Mouse (Mus musculus) bone marrow, adult 2 months (tissue): ENCODE results near the gene Fbxo10. TPM values are rescaled to one million over a fixed set of nuclear protein-coding genes. Genes with fewer than 3 reads are reported as not detected.

ENCODE experiments used
- H3K27ac ChIP-seq: fragments of 200-500 bp; 2 replicates; pipeline ENCODE4 v1.5.1; 2012; ENCODE audit warnings: low read depth, mild to moderate bottlenecking, control low read depth, inconsistent platforms, low read length; ENCODE audit not compliant: control insufficient read depth, poor library complexity, insufficient read depth
- H3K4me1 ChIP-seq: fragments of 200-500 bp; 2 replicates; pipeline ENCODE4 v1.6.1; 2011; ENCODE audit warnings: low read length; ENCODE audit not compliant: control insufficient read depth, insufficient read depth
- H3K4me3 ChIP-seq: fragments of 200-500 bp; replicated peaks from 2 replicates; pipeline ENCODE3; 2011; ENCODE audit warnings: mild to moderate bottlenecking, low read depth, low read length, control low read depth; ENCODE audit not compliant: control insufficient read depth
- CTCF ChIP-seq: fragments of 200-500 bp; IDR thresholded peaks from 2 replicates; pipeline ENCODE4 v1.5.1; 2011; ENCODE audit warnings: low read length, control low read depth; ENCODE audit not compliant: control insufficient read depth, insufficient read depth
- POLR2A ChIP-seq: fragments of 200-500 bp; IDR thresholded peaks from 2 replicates; pipeline ENCODE4 v1.6.1; 2011; ENCODE audit warnings: low read depth, mild to moderate bottlenecking, control low read depth, low read length, borderline replicate concordance; ENCODE audit not compliant: control insufficient read depth
- WGBS: fragments of 180-500 bp; shearing (Covaris S2); methylation state at CpG from one replicate; pipeline ENCODE4 v1.1.7; 2018; 5-methylcytosine and 5-hydroxymethylcytosine counted together
- polyA plus RNA-seq: library from polyadenylated mRNA; stranded (reverse); fragments of >200 nt; gene quantifications from 2 replicates; pipeline ENCODE4 v1.2.4, GENCODE M21; 2011; ENCODE audit warnings: low replicate concordance; ENCODE audit not compliant: missing spikeins, insufficient read depth, insufficient read length

Fbxo10 gene
- 4.7 and 7.6 TPM in 2 replicates for polyA plus RNA-seq

DNA sequence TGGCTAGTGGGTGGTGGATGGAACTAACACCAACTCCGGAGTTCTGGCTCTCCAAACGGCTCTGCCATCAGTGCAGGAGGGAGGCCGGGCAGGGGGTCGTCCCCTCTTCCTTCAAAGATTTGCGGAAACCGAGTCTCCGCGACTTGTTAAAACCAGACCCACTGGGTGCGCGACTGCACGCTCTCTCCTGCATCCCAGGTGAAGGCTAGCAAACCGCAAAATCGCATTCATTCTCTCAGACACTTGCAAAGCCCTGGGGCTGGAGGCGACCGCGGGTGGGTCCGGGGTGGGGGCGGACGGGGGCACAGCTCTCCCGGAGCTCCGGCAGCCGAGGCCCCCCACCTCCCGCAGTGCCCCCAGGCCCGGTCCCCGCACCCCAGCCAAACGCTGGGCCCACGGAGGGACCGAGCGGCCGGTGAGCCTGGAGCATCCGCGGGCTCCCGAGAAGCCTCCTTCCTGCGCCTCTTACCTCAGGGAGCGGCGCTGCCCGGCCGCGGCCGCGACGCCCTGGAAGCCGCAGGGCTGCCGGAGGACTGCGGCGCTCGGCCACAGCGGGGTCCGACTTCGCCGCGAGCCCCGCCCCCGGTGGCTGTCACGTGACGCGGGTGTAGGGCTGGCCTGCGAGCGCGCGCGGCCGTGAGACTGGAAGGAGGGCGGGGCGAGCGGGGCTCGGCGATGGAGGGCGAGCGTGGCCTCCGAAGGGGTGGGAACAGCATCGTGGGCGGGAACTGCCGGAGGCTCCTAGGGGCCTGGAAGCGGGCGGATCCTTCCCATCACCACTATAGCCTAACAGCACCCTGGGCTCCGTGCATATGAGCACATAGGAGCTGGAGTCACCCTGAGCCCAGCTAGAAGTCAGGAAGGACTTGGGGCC lies at the start of gene Fbxo10:
Gene Fbxo10, minus strand, starts transcription at position 584 of the 874 bp plus-strand sequence.
- peak within 1 kb of the TSS; percentile 48; the same call in 1 of the 2 replicates for H3K27ac ChIP-seq
- TF ChIP-seq CTCF: no peak
- peak; percentile 70; the same call in 1 of the 2 replicates for TF ChIP-seq POLR2A
- H3K4me3 ChIP-seq: peak within 1 kb of the TSS; percentile 65
- H3K4me1 ChIP-seq: peaks cover 3% of the 10 kb centered on the region
- WGBS: under 1% methylated on average over 77 of the region's 77 CpGs

- Histone ChIP-seq H3K4me3 (no peak overlapping the region), H3K27ac (no peak overlapping the region), H3K4me1 (no peaks in the 10 kb centered on the region)
- 69% methylated on average over 4 of the region's 4 CpGs for WGBS
- no peak for TF ChIP-seq POLR2A
- TF ChIP-seq CTCF: no peak
These were observed 46.6 kb upstream of the Fbxo10 start for GRCm38 (mm10) chr4:45131021-45131420.

- no peak overlapping the region for H3K4me3 ChIP-seq
- no peak for TF ChIP-seq CTCF
- TF ChIP-seq POLR2A: no peak
- H3K27ac ChIP-seq: no peak overlapping the region
- no peaks in the 10 kb centered on the region for H3K4me1 ChIP-seq
- 80% methylated on average over 11 of the region's 11 CpGs for WGBS
These were observed 36.9 kb upstream of the Fbxo10 start for GRCm38 (mm10) chr4:45121311-45121710.

- no peak for TF ChIP-seq CTCF
- TF ChIP-seq POLR2A: no peak
- Histone ChIP-seq H3K4me3 (no peak overlapping the region), H3K4me1 (peaks cover 2% of the 10 kb centered on the region), H3K27ac (no peak overlapping the region)
- 39% methylated on average over 8 of the region's 8 CpGs for WGBS
These were observed 24.2 kb upstream of the Fbxo10 start for GRCm38 (mm10) chr4:45108456-45109110.

DNA sequence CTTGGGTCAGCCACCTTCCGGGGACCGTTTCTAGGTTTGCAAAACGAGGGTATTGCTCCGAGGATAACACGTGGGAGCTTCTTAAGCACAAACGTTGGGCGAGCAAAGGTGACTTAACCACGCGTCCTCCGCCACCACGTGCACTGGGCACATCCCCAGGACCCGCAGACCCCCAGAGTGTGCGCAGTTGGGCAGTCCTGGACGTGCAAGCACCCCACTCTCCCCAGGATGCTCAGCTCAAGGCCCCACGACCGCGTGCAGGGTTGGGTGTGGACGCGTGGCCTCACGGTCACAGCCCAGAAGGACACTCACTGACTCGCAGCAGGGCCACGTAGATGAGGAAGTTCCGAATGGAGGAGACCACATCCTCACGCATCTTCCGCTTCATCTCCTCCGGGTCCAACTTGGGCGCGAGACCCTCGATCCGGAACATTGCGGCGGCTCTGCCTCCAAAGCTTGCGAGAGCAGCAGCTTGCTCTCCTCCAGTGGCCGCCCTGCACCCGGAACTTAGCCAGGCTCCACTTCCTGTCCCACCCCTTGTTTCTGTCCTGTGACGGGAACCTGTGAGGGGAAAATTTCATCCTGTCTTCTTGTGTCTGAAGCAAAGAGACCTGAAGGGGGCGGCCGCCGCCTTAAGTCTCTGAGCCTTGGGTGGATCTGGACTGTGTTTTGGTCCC lies 23.3 kb upstream of the Fbxo10 start, which contains the start of gene Tomm5:
Gene Tomm5, minus strand, starts transcription at position 514 of the 677 bp plus-strand sequence.
- Histone ChIP-seq H3K27ac (peak within 1 kb of the TSS; percentile 42), H3K4me3 (peak within 1 kb of the TSS; percentile 97), H3K4me1 (peaks cover 2% of the 10 kb centered on the region)
- TF ChIP-seq POLR2A (peak; percentile 51; the same call in 1 of the 2 replicates), CTCF (peak; percentile 60)
- WGBS: under 1% methylated on average over 39 of the region's 39 CpGs

DNA sequence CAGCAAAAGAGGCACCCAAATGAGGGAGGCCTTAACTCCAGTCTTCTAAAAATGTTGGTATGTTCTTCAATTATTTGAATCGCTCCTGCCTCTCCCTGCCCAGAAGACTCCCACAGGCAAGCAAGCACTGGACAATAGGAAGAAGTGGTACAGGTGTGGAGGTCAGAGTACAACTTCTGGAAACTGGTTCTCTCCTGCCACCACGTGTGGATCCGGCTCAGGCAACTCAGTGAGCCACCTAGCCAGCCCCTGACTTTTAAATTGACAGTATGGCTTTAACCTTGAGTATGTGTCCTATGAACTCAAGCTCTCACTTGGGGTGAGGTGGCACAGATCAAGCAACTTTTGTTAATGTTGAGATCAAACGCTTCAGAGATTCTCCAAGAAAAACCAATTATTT lies 22.7 kb upstream of the Fbxo10 start:
- WGBS: 9% methylated on average over 4 of the region's 4 CpGs

GRCm38 (mm10) chr4:45106409-45106808 lies 22.0 kb upstream of the Fbxo10 start:
- WGBS: 57% methylated on average over 5 of the region's 5 CpGs
- Histone ChIP-seq H3K4me1 (peaks cover 2% of the 10 kb centered on the region), H3K4me3 (no peak overlapping the region), H3K27ac (no peak overlapping the region)
- TF ChIP-seq CTCF (no peak), POLR2A (no peak)

More for the DNA sequence above, 22.7 kb upstream of the Fbxo10 start:
- Histone ChIP-seq H3K4me1 (peaks cover 2% of the 10 kb centered on the region), H3K27ac (no peak overlapping the region), H3K4me3 (peak overlapping the region; percentile 54)
- TF ChIP-seq POLR2A (no peak), CTCF (no peak)

GRCm38 (mm10) chr4:45097198-45097872 lies 12.9 kb upstream of the Fbxo10 start:
- no peak for TF ChIP-seq POLR2A
- TF ChIP-seq CTCF: peak; percentile 97
- H3K4me1 ChIP-seq: no peaks in the 10 kb centered on the region

More at GRCm38 (mm10) chr4:45097198-45097872, 12.9 kb upstream of the Fbxo10 start:
- WGBS: 30% methylated on average over 7 of the region's 7 CpGs
- Histone ChIP-seq H3K4me3 (no peak overlapping the region), H3K27ac (no peak overlapping the region)
